Mouse (Mus musculus): ENCODE data around the gene Kirrel. TPM values are rescaled to one million over a fixed set of nuclear protein-coding genes. Genes with fewer than 3 reads are reported as not detected.
"Not testable (repeated sequence)": the region's sequence is repeated elsewhere in the genome, so short reads cannot be mapped to it uniquely, and the experiment has no call there.

The Kirrel gene
- polyA plus RNA-seq, 1 experiment from 2014 or later: 19.6 TPM

DNA sequence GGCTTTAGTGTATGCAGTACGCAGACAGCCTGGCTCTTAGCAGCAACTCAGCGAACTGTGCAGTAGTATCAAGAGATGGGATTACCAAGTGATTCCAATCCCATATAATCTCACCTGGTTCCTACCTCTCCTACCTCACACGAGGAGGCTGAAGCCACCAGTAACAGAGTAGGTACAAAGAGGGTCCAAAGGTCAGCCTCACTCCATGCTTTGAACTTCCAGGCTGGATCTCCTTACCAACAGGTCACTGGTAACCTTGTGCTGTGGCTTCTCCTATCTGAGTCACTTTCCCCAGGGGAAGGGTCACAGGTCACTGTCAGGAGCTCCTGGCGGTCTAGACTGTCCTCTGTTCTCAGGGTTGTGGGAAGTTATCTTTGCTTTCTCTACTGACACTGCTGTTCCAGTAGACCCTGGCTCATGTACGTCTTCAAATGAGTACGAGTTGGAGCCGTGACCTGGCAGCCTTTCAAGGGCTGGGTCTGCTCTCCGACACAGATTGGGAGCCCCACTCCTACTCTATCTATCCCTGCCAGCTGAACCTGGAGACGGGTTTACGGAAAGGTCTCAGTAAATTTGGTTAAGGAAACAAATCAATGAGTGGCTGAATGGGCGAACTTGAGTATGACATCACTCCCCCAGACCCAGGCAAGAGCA is 42.7 kb downstream of the Kirrel start:
- Histone ChIP-seq H3K4me3 (replicated peaks) (no peak overlapping the region), H3K27ac (replicated peaks) (no peak overlapping the region), H3K36me3 (peaks cover 55% of the 10 kb centered on the region), H3K27me3 (no peaks in the 10 kb centered on the region), H3K4me1 (peaks cover 19% of the 10 kb centered on the region; the same call in 1 of the 2 replicates), H3K4me2 (replicated peaks) (no peak overlapping the region), H3K9ac (no peak overlapping the region), H3K9me3 (replicated peaks) (no peaks in the 10 kb centered on the region)
- ATAC-seq (ENCODE audit: insufficient number of reproducible peaks, low FRiP score, low TSS enrichment, low read depth): no peak
- 70% methylated on average over 11 of the region's 11 CpGs for WGBS

DNA sequence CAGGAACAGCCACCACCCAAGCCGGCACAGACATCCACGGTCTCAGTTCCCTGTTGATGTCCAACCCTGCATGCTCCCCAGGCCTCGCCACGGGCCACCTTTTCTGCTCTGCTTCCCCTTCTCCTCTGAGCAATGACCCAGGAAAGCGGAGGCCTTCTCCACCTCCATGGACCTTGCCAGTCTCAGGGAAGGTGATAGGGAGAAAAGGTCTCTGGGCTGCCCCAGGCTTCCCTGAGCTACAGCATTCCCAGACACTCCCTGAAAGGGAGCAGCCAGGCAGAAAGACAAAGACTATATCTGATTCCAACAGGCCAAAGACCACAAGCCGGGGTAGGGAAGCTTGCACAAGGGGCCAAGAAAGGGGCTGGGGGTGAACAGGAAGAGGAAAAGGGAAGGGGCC is 43.6 kb downstream of the Kirrel start:
- Histone ChIP-seq H3K9ac (no peak overlapping the region), H3K27ac (replicated peaks) (peak overlapping the region; percentile 12; the same call in 1 of the 2 replicates), H3K36me3 (peaks cover 46% of the 10 kb centered on the region), H3K27me3 (no peaks in the 10 kb centered on the region), H3K4me1 (peaks cover 19% of the 10 kb centered on the region; the same call in 1 of the 2 replicates), H3K4me2 (replicated peaks) (no peak overlapping the region), H3K9me3 (replicated peaks) (no peaks in the 10 kb centered on the region), H3K4me3 (replicated peaks) (no peak overlapping the region)
- ATAC-seq (ENCODE audit: insufficient number of reproducible peaks, low FRiP score, low TSS enrichment, low read depth): no peak
- WGBS: 80% methylated on average over 6 of the region's 6 CpGs

DNA sequence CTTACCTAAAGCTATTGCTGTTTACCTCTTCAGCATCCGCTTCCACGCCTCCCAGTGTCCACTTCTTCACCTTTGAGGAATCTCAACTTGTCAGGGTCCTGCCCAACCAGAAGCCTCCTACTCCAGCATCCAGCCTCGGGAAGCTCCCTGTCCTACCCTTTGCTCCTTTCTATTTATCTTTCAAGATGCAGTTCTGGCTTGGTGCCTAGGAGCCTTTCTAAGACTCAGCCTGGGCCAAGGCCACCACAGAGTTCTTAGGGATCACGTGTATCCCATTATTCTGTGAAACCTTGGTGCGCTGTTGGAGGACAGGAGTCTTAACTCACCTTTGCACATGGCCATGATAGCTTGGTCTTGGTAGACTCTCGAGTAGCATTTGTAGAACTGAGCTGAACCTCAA is 50.8 kb downstream of the Kirrel start:
- H3K9me3 ChIP-seq (replicated peaks): no peaks in the 10 kb centered on the region
- ATAC-seq (ENCODE audit: insufficient number of reproducible peaks, low FRiP score, low TSS enrichment, low read depth): no peak
- H3K4me1 ChIP-seq: no peaks in the 10 kb centered on the region
- H3K4me2 ChIP-seq (replicated peaks): no peak overlapping the region
- WGBS: 83% methylated on average over 6 of the region's 6 CpGs
- H3K27ac ChIP-seq (replicated peaks): no peak overlapping the region
- peaks cover 17% of the 10 kb centered on the region for H3K36me3 ChIP-seq
- H3K9ac ChIP-seq: no peak overlapping the region
- H3K27me3 ChIP-seq: no peaks in the 10 kb centered on the region
- no peak overlapping the region for H3K4me3 ChIP-seq (replicated peaks)

DNA sequence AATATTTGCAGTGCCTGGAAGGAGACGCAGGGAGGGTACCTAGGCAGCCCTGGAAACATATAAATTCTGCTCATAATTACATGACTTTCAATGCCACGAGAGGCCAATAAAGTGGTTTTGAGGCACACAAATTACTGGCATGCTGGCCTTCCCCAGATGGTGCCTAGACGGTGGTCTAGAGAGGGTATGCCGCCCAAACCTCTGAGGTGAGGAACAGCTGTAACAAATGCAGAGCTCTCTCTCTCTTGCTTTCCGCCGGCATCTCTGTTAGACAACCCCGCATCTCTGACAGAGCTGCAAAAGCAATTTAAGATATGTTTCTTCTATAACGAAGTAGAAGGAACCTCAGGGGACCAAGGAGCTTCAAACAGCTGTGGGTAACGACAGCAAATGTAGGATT is 56.3 kb downstream of the Kirrel start:
- H3K36me3 ChIP-seq: peaks cover 16% of the 10 kb centered on the region
- H3K9me3 ChIP-seq (replicated peaks): no peaks in the 10 kb centered on the region
- no peak overlapping the region for H3K27ac ChIP-seq (replicated peaks)
- H3K4me3 ChIP-seq (replicated peaks): no peak overlapping the region
- peaks cover 29% of the 10 kb centered on the region; the same call in 1 of the 2 replicates for H3K4me1 ChIP-seq
- 63% methylated on average over 9 of the region's 9 CpGs for WGBS
- no peak overlapping the region for H3K9ac ChIP-seq
- no peaks in the 10 kb centered on the region for H3K27me3 ChIP-seq
- H3K4me2 ChIP-seq (replicated peaks): no peak overlapping the region
- no peak for ATAC-seq (ENCODE audit: insufficient number of reproducible peaks, low FRiP score, low TSS enrichment, low read depth)

DNA sequence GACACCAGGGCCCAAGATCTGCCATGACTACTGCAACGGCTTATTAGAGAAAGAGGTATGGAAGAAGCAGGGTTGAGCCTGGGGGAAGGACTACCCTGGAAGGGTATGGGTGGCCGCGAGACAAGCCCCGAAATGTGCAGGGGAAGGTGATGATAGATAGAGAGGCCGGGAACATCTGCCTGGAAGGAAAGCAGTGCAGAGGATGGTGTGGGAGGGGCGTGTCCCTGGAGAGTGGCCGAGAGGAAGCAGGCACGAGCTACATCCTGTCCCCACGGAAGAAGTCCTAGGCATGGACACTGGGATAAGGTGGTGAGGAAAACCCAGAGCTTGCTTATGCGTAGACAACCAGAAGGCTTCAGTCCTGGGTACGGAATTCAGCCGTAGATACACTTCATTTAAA is 56.9 kb downstream of the Kirrel start:
- ATAC-seq (ENCODE audit: insufficient number of reproducible peaks, low FRiP score, low TSS enrichment, low read depth): no peak
- Histone ChIP-seq H3K4me3 (replicated peaks) (no peak overlapping the region), H3K27ac (replicated peaks) (0 out of 2 replicates have a peak overlapping the region, but pooled peaks have one; percentile 2), H3K27me3 (no peaks in the 10 kb centered on the region), H3K36me3 (peaks cover 14% of the 10 kb centered on the region), H3K4me1 (peaks cover 29% of the 10 kb centered on the region; the same call in 1 of the 2 replicates), H3K9ac (no peak overlapping the region), H3K9me3 (replicated peaks) (no peaks in the 10 kb centered on the region), H3K4me2 (replicated peaks) (no peak overlapping the region)
- WGBS: 71% methylated on average over 12 of the region's 12 CpGs

DNA sequence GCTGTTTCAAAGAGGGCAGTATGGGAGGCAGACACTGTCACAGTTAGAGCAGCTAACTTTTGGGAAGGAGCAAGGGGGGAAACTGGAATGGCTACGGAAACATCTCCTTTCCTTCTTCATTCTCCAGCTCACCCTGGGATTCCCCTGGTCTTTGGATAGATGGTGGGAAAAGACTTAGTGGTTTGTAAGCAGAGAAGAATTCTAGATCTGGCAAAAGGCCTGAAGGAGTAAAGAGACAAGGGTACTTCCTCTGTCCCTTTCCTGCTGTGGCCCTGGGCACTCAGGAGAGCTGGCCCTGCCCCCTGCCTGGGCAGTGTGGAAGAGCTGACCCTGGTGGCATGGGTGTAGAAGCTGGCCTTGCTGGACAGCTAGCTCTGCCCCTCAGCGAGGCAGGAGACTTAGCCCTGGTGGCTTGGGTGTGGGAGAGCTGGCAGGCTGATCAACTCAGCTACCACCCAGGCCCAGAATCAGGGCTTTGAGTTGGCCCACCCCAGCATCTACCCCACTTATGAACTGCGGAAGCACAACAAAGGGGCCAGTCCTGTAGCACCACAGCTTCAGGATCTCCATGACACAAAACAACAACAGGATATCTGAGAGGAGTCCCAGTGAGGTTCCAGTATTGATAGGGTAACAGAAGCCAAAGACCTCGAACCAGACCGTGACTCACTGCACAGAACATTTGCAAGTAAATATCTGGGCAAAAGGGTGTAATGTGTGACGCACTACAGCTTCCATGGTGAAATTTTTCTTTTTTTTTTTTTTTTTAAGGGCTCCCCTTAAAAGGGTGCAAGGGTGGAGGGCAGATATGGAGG is 58.6 kb downstream of the Kirrel start:
- H3K4me3 ChIP-seq (replicated peaks): no peak overlapping the region
- no peaks in the 10 kb centered on the region for H3K9me3 ChIP-seq (replicated peaks)
- no peaks in the 10 kb centered on the region for H3K27me3 ChIP-seq
- peaks cover 8% of the 10 kb centered on the region for H3K36me3 ChIP-seq
- 77% methylated on average over 6 of the region's 6 CpGs for WGBS
- peaks cover 32% of the 10 kb centered on the region; the same call in 1 of the 2 replicates for H3K4me1 ChIP-seq
- no peak for ATAC-seq (ENCODE audit: insufficient number of reproducible peaks, low FRiP score, low TSS enrichment, low read depth)
- H3K9ac ChIP-seq: no peak overlapping the region
- H3K4me2 ChIP-seq (replicated peaks): no peak overlapping the region
- H3K27ac ChIP-seq (replicated peaks): no peak overlapping the region

DNA sequence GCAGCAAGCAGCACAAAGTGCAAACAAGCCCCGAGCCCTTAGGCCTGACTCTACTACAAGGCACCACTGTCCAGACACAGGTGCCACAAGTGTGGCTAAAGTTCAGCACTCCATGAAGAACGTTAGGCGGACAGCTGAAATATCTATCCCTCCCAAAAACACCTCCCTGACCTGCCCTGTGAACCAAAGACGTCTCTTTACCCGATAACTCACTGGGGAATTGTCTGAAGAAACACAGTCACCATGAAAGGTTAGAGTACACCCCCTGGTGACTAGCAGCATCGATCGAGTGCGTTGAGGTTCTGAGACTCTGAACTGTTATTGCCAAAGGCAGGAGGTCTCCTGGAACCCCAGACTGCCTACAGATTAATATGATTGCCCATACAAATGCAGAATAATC is 59.3 kb downstream of the Kirrel start:
- no peak overlapping the region for H3K4me2 ChIP-seq (replicated peaks)
- H3K9ac ChIP-seq: no peak overlapping the region
- no peaks in the 10 kb centered on the region for H3K9me3 ChIP-seq (replicated peaks)
- no peaks in the 10 kb centered on the region for H3K27me3 ChIP-seq
- WGBS: 73% methylated on average over 8 of the region's 8 CpGs
- no peak for ATAC-seq (ENCODE audit: insufficient number of reproducible peaks, low FRiP score, low TSS enrichment, low read depth)
- no peak overlapping the region for H3K4me3 ChIP-seq (replicated peaks)
- no peak overlapping the region for H3K27ac ChIP-seq (replicated peaks)
- H3K4me1 ChIP-seq: peaks cover 32% of the 10 kb centered on the region; the same call in 1 of the 2 replicates
- peaks cover 8% of the 10 kb centered on the region for H3K36me3 ChIP-seq

DNA sequence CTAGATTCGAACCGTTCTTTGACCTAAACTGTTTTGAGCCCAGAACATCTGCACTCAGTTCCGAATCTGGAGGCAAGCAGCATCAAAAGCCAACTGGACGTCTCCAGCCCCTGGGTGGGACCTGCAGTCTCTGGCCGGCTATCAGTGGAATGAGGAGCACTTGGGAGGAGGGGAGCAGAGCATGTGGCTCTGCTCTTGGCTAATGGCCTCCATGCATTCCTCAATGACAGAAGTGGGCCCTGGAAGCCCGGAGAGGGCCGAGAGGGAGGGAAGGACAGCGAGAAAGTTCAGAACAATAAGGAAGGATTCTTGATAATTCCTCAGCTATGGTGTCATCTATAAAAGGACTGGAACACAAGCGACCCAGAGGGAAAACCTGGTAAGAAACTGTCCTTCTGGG is 59.7 kb downstream of the Kirrel start:
- no peak for ATAC-seq (ENCODE audit: insufficient number of reproducible peaks, low FRiP score, low TSS enrichment, low read depth)
- no peaks in the 10 kb centered on the region for H3K9me3 ChIP-seq (replicated peaks)
- H3K4me2 ChIP-seq (replicated peaks): no peak overlapping the region
- H3K36me3 ChIP-seq: peaks cover 8% of the 10 kb centered on the region
- H3K4me3 ChIP-seq (replicated peaks): no peak overlapping the region
- no peak overlapping the region for H3K27ac ChIP-seq (replicated peaks)
- H3K9ac ChIP-seq: no peak overlapping the region
- WGBS: 66% methylated on average over 9 of the region's 9 CpGs
- peaks cover 32% of the 10 kb centered on the region; the same call in 1 of the 2 replicates for H3K4me1 ChIP-seq
- H3K27me3 ChIP-seq: no peaks in the 10 kb centered on the region

DNA sequence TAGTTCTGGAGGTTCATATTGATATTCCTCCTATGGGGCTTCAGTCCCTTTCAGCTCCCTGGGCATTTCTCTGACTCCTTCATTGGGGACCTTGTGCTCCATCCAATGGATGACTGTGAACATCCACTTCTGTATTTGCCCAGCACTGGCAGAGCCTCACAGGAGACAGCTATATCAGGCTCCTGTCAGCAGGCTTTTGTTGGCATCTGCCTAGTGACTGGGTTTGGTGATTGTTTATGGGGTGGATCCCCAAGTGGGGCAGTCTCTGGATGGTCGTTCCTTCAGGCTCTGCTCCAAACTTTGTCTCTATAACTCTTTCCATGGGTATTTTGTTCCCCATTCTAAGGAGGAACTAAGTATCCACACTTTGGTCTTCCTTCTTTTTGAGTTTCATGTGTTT is 60.7 kb downstream of the Kirrel start:
- H3K4me3 ChIP-seq (replicated peaks); H3K4me2 ChIP-seq (replicated peaks); H3K27me3 ChIP-seq; H3K9ac ChIP-seq; H3K9me3 ChIP-seq (replicated peaks); H3K27ac ChIP-seq (replicated peaks); ATAC-seq (ENCODE audit: insufficient number of reproducible peaks, low FRiP score, low TSS enrichment, low read depth); H3K36me3 ChIP-seq: not testable (repeated sequence)
- H3K4me1 ChIP-seq: peaks cover 32% of the 10 kb centered on the region; the same call in 1 of the 2 replicates
- WGBS: 68% methylated on average over 1 of the region's 1 CpGs

DNA sequence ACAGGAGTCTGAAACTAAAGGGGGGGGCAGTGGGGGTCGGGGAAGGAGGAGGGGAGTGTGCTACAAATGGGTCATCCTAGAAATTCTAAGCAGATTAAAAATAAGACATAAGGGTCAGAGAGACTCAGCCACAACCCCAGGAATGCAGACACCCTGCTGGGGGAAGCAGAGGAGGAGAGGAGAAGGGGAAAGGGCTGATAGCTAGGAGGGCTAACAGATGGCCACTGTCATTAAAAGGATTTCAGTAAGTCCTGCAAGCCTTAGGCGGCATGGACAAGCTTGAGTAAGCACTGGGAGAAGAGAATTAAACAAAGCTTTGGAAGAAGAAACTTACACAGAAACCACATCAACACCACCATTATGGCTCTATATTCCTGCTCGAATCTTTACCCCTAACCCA is 62.3 kb downstream of the Kirrel start:
- Histone ChIP-seq H3K27me3 (no peaks in the 10 kb centered on the region), H3K27ac (replicated peaks) (0 out of 2 replicates have a peak overlapping the region, but pooled peaks have one; percentile 2), H3K4me2 (replicated peaks) (no peak overlapping the region), H3K4me3 (replicated peaks) (no peak overlapping the region), H3K4me1 (peaks cover 21% of the 10 kb centered on the region; the same call in 1 of the 2 replicates), H3K36me3 (no peaks in the 10 kb centered on the region), H3K9me3 (replicated peaks) (no peaks in the 10 kb centered on the region), H3K9ac (no peak overlapping the region)
- WGBS: 65% methylated on average over 3 of the region's 3 CpGs
- ATAC-seq (ENCODE audit: insufficient number of reproducible peaks, low FRiP score, low TSS enrichment, low read depth): no peak

DNA sequence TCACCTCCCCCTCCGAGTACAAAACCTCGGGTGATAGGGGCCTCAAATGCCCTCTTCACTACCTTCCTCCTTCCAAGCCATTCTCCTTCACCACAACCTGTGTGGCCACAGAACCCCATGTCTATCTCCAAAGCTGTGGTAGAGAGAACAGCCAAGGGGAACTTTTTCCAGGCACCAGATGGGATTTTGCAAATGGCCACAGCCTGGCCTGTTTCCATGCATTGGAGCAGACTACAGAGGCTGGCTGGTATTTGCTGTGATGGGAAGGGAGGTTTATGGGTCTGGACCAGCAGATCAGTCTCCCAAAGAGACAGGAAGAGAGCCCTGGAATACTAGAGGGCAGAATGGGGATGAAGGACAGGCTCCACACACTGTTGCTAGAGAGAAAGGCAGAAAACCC is 69.7 kb downstream of the Kirrel start:
- ATAC-seq (ENCODE audit: insufficient number of reproducible peaks, low FRiP score, low TSS enrichment, low read depth): no peak
- WGBS: 68% methylated on average over 2 of the region's 2 CpGs
- no peaks in the 10 kb centered on the region for H3K27me3 ChIP-seq
- H3K4me3 ChIP-seq (replicated peaks): no peak overlapping the region
- peaks cover 33% of the 10 kb centered on the region for H3K4me1 ChIP-seq
- no peak overlapping the region for H3K9ac ChIP-seq
- H3K4me2 ChIP-seq (replicated peaks): no peak overlapping the region
- no peak overlapping the region for H3K27ac ChIP-seq (replicated peaks)
- H3K9me3 ChIP-seq (replicated peaks): no peaks in the 10 kb centered on the region
- no peaks in the 10 kb centered on the region; the same call in 1 of the 2 replicates for H3K36me3 ChIP-seq

Measured in embryonic facial prominence, embryonic 15.5 days (tissue).